Mouse (Mus musculus): Measurements from ENCODE around the gene Ffar1. TPM values are rescaled to one million over a fixed set of nuclear protein-coding genes. Genes with fewer than 3 reads are reported as not detected.

Gene Ffar1
- total RNA-seq, 2 experiments from 2014 or later, result 0.05 TPM; not detected in 1

DNA sequence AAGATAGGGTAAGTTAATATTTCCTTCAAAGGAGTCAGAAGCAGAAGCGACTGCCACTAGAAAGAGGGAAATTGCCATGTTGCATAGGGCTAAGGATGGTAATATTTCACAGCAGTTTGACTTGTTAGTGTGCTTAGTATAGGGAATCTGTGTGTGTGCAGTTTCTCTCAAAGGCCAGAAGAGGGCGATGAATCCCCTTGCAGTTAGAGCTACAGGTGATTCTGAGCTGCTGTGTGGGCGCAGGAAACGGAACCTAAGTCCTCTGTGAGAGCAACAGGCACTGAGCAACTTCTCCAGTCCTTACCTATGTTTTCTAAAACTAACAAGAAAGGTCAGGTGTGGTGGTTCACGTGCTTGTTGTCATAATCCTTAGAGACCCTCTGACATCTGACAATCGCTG is 51.0 kb downstream of the Ffar1 start:
- intact Hi-C loops (cut with DNase I), result no loop called here
- no peak for DNase-seq

Other genes with a start within 250 kb of the Ffar1 start
- gene Upk1a, start 248.7 kb downstream of the Ffar1 start, total RNA-seq (2021), result under 1 TPM; 0.42 to 0.48 TPM
- 1,000 to 10,000 TPM; 4,137 to 4,381 TPM for gene Cox6b1, start 235.4 kb downstream of the Ffar1 start, total RNA-seq (2021)
- not detected for gene Etv2, start 225.7 kb downstream of the Ffar1 start, total RNA-seq (2021)
- 10 to 100 TPM; 58.8 to 60.3 TPM for gene Rbm42, start 211.2 kb downstream of the Ffar1 start, total RNA-seq (2021)
- 1 to 10 TPM; 6.7 to 7.7 TPM for gene Haus5, start 196.6 kb downstream of the Ffar1 start, total RNA-seq (2021)
- under 1 TPM in 1 of 2 experiments, not detected in 1; 0.67 TPM for gene Pmis2, start 190.0 kb downstream of the Ffar1 start, total RNA-seq (2021)
- gene 2200002J24Rik, start 162.6 kb downstream of the Ffar1 start, total RNA-seq (2021), result not detected
- under 1 TPM in 1 of 2 experiments, not detected in 1; 0.12 TPM for gene Atp4a, start 149.4 kb downstream of the Ffar1 start, total RNA-seq (2021)
- gene Tmem147, start 132.0 kb downstream of the Ffar1 start, total RNA-seq (2021), result 100 to 1,000 TPM; 229 to 244 TPM
- gene Gapdhs, start 117.9 kb downstream of the Ffar1 start, total RNA-seq (2021), result not detected
- 1 to 10 TPM; 4.5 to 4.8 TPM for gene Sbsn, start 110.1 kb downstream of the Ffar1 start, total RNA-seq (2021)
- 1 to 10 TPM; 5.8 to 8.1 TPM for gene Dmkn, start 97.8 kb downstream of the Ffar1 start, total RNA-seq (2021)
- not detected for gene Krtdap, start 73.7 kb downstream of the Ffar1 start, total RNA-seq (2021)
- gene Ffar2, start 37.8 kb downstream of the Ffar1 start, total RNA-seq (2021), result under 1 TPM; 0.35 to 0.57 TPM
- not detected for gene Ffar3, start 5.4 kb downstream of the Ffar1 start, total RNA-seq (2021)
- gene Cd22, start 18.8 kb upstream of the Ffar1 start, total RNA-seq (2021), result 1 to 10 TPM; 1.1 to 1.4 TPM
- under 1 TPM in 1 of 2 experiments, not detected in 1; 0.48 TPM for gene Mag, start 53.3 kb upstream of the Ffar1 start, total RNA-seq (2021)
- gene Hamp2, start 63.1 kb upstream of the Ffar1 start, total RNA-seq (2021), result 1 to 10 TPM; 1.5 to 4.1 TPM
- gene Hamp, start 82.5 kb upstream of the Ffar1 start, total RNA-seq (2021), result 1 to 10 TPM; 5.2 to 6.6 TPM
- 100 to 1,000 TPM in 1 of 2 experiments, 10 to 100 TPM in 1; 98.7 to 109 TPM for gene Usf2, start 95.2 kb upstream of the Ffar1 start, total RNA-seq (2021)
- 1 to 10 TPM; 4.1 to 4.7 TPM for gene Lsr, start 111.9 kb upstream of the Ffar1 start, total RNA-seq (2021)
- gene Fam187b, start 112.2 kb upstream of the Ffar1 start, total RNA-seq (2021), result under 1 TPM; 0.25 to 0.36 TPM
- 10 to 100 TPM; 30.4 to 33.5 TPM for gene Fxyd5, start 180.9 kb upstream of the Ffar1 start, total RNA-seq (2021)
- 1 to 10 TPM; 1.3 to 1.6 TPM for gene Fxyd7, start 189.9 kb upstream of the Ffar1 start, total RNA-seq (2021)
- gene Fxyd1, start 195.6 kb upstream of the Ffar1 start, total RNA-seq (2021), result 100 to 1,000 TPM; 695 to 726 TPM
- 1 to 10 TPM; 3.0 to 4.3 TPM for gene Lgi4, start 197.8 kb upstream of the Ffar1 start, total RNA-seq (2021)
- gene Fxyd3, start 215.1 kb upstream of the Ffar1 start, total RNA-seq (2021), result 1 to 10 TPM; 2.8 to 5.1 TPM

All from heart, postnatal 10 days (tissue).